Mouse (Mus musculus) lung, embryonic 15.5 days (tissue): Measurements from ENCODE around the gene Gnpnat1. TPM values are rescaled to one million over a fixed set of nuclear protein-coding genes. Genes with fewer than 3 reads are reported as not detected.
A peak's percentile ranks its signal among the peaks of the same experiment; 100 is the strongest.

Source experiments
- ATAC-seq: fragments of 200-750 bp; cut with Nextera tagmentation; 2 replicates; pipeline ENCODE4 v1.8.0; 2017; ENCODE audit warnings: moderate number of reproducible peaks, borderline replicate concordance; ENCODE audit not compliant: low FRiP score, low TSS enrichment; ENCODE audit errors: extremely low read depth
- H3K27ac ChIP-seq: fragments of 300-500 bp; sonication (generic); 2 replicates; pipeline ENCODE4 v1.5.1; 2015; ENCODE audit warnings: moderate library complexity, mild to moderate bottlenecking, inconsistent platforms
- H3K27me3 ChIP-seq: fragments of 300-500 bp; sonication (generic); 2 replicates; pipeline ENCODE4 v1.6.1; 2015; ENCODE audit warnings: inconsistent platforms
- H3K36me3 ChIP-seq: fragments of 300-500 bp; sonication (generic); 2 replicates; pipeline ENCODE4 v1.6.1; 2015; ENCODE audit warnings: inconsistent platforms
- H3K4me1 ChIP-seq: fragments of 300-500 bp; sonication (generic); 2 replicates; pipeline ENCODE4 v1.6.1; 2015; ENCODE audit warnings: inconsistent platforms
- H3K4me2 ChIP-seq: fragments of 300-500 bp; sonication (generic); 2 replicates; pipeline ENCODE4 v1.6.1; 2015; ENCODE audit warnings: inconsistent platforms, mild to moderate bottlenecking, moderate library complexity
- H3K4me3 ChIP-seq: fragments of 300-500 bp; sonication (generic); 2 replicates; pipeline ENCODE4 v1.5.1; 2015; ENCODE audit warnings: mild to moderate bottlenecking, inconsistent platforms
- H3K9ac ChIP-seq: fragments of 300-500 bp; sonication (generic); 2 replicates; pipeline ENCODE4 v1.6.1; 2015; ENCODE audit warnings: inconsistent platforms
- H3K9me3 ChIP-seq: fragments of 300-500 bp; sonication (generic); 2 replicates; pipeline ENCODE4 v1.6.1; 2016; ENCODE audit warnings: inconsistent platforms
- WGBS: fragments of 180-500 bp; shearing (Covaris S2); methylation state at CpG from one replicate; pipeline ENCODE4 v1.1.7; 2015; 5-methylcytosine and 5-hydroxymethylcytosine counted together
- polyA plus RNA-seq: library from polyadenylated mRNA; unstranded; fragments of >200 nt; fragmentation: Nextera tagmentation; extraction: Ambion mirVana; gene quantifications from 2 replicates; pipeline ENCODE4 v1.2.1, GENCODE M21; 2015

Gene Gnpnat1
- polyA plus RNA-seq, 1 experiment from 2014 or later = 50.5 TPM

DNA sequence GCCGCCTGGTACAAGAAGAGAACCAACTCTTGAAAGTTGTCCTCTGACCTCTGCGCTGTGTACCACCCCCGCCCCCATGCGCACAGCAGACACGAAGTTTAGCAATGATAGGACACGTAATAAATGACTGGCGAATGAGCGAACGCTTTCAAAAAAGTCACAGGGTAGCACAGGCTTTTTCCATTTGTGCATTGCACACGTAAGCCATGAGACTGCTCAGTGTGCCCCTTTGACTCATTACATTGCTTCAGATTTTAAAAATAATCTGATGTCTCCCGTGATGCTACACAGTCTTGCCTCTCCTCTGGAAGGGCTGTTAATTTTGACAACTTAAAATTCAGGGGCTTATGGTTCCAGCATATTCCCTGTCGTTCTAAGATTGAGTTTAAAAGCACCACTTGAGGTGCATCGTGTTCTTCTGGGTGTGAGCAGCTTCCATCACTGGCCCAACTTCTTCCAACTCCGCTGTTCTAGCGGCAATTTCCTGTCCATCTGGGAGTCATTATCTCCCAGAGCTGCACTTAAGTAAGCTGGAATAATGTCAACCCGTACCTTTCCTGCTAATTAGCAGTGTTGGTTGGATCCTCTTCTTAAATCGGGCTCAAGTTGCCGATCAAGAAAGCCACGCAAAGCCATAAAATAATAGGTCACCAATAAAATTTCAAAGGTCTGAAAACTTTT is 33.7 kb upstream of the Gnpnat1 start:
- H3K27ac ChIP-seq = no peak overlapping the region
- no peak overlapping the region for H3K4me2 ChIP-seq
- no peaks in the 10 kb centered on the region for H3K27me3 ChIP-seq
- no peaks in the 10 kb centered on the region for H3K9me3 ChIP-seq
- 62% methylated on average over 19 of the region's 19 CpGs for WGBS
- no peak overlapping the region for H3K9ac ChIP-seq
- no peaks in the 10 kb centered on the region for H3K36me3 ChIP-seq
- H3K4me1 ChIP-seq = peaks cover 10% of the 10 kb centered on the region; the same call in 1 of the 2 replicates
- no peak overlapping the region for H3K4me3 ChIP-seq
- ATAC-seq = no peak

DNA sequence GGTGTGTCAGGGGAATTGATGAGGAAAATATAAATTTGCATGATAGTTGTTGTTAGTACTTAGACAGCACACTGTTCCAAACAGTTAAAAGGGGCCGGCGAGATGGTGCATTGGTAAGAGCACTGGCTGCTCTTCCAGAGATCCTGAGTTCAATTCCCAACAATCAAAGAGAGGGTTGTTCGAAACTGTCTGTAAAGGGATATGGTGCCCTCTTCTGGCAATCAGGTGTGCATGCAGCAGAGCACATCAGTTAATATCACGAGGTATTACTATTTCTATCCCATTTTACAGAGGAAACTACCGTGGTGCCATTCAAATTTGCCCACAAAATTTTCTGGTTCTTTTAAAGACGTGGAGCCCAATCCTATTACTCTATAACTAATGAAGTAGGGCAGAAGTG is 29.5 kb upstream of the Gnpnat1 start:
- Histone ChIP-seq H3K27me3 (no peaks in the 10 kb centered on the region), H3K36me3 (no peaks in the 10 kb centered on the region), H3K4me2 (no peak overlapping the region), H3K4me3 (no peak overlapping the region), H3K27ac (no peak overlapping the region), H3K9ac (no peak overlapping the region), H3K4me1 (no peaks in the 10 kb centered on the region), H3K9me3 (0 out of 2 replicates have a peak, but pooled peaks cover 4% of the 10 kb centered on the region)
- 67% methylated on average over 6 of the region's 6 CpGs for WGBS
- ATAC-seq = no peak

DNA sequence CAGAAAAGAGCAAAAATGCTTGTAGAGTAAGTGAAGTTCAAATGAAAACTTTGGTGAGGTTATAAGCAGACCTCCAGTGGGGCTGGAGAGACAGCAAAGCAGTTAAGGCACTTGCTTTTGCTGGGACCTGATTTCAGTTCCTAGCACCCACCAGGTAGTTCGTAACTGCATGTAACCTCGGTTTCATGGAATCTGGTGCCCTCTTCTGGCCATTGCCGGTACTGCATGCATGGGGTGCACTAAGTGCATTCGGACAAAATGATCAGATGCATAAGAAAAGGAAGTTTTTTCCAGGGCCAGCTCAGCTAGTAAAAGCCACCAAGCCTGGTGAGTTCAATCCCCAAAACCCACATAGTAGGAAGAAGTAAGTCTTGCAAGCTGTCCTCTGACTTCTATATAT is 27.3 kb upstream of the Gnpnat1 start:
- H3K27me3 ChIP-seq = no peaks in the 10 kb centered on the region
- 67% methylated on average over 4 of the region's 4 CpGs for WGBS
- ATAC-seq = no peak
- H3K36me3 ChIP-seq = no peaks in the 10 kb centered on the region
- H3K9me3 ChIP-seq = 0 out of 2 replicates have a peak, but pooled peaks cover 4% of the 10 kb centered on the region
- H3K4me1 ChIP-seq = no peaks in the 10 kb centered on the region
- H3K27ac ChIP-seq = no peak overlapping the region
- H3K9ac ChIP-seq = no peak overlapping the region
- H3K4me2 ChIP-seq = no peak overlapping the region
- no peak overlapping the region for H3K4me3 ChIP-seq

DNA sequence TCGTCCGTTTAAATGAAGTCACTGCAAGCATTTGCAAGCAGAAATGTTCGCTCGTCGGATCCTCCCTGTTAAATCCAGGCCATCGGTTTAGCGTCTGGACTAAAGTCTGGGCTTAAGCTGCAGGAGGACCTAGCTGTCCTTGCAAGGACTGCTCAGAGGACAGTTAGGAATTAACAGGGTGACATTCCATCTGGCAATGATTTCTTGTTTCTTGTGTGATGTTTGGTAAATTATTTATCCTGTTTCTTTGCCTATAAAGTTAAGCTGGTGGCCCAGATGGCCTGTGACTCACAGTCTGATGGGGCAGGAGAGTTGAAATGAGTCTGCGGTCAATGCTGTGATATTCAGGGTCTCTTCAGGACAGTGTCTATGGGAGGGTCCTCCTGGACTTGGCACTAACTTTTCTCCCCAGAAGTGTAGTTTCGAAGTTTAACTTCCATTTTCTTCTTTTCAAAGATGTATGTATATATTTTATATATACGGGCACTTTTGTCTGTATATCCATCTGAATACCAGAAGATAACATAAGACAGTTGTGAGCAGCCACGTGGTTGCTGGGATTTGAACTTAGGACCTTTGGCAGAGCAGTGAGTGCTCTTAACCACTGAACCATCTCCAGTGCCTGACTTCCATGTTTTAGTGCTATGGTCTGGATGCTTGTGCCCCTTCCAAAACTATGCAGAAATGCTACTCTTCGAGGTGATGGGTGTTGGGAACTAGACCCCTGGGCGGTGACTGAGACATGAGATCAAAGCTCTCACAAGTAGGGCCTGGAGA is 25.5 kb upstream of the Gnpnat1 start:
- 86% methylated on average over 13 of the region's 13 CpGs for WGBS
- Histone ChIP-seq H3K4me2 (no peak overlapping the region), H3K27me3 (no peaks in the 10 kb centered on the region), H3K36me3 (no peaks in the 10 kb centered on the region), H3K4me1 (no peaks in the 10 kb centered on the region), H3K9ac (no peak overlapping the region), H3K9me3 (0 out of 2 replicates have a peak, but pooled peaks cover 4% of the 10 kb centered on the region), H3K27ac (no peak overlapping the region), H3K4me3 (no peak overlapping the region)
- ATAC-seq = no peak

DNA sequence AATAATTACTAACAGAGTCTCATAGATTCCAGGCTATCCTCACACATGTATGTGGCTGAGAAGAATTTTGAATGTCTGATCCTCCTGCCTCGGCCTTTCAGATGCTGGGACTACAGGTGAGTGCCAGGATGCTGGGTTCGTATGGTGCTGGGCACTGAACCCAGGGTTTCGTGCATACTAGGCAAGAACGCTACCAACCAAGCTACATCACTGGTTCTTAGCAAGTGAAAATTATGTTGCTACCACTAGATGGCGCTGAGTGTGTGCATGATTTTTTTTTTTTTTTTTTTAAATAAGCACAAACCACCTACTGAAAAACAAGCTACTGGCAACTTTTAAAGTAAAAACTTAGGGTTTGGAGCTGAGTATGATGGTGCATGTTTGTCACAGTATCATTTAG is 18.5 kb upstream of the Gnpnat1 start:
- Histone ChIP-seq H3K36me3 (no peaks in the 10 kb centered on the region), H3K4me2 (no peak overlapping the region), H3K9ac (no peak overlapping the region), H3K4me1 (no peaks in the 10 kb centered on the region), H3K4me3 (no peak overlapping the region), H3K27me3 (no peaks in the 10 kb centered on the region), H3K9me3 (no peaks in the 10 kb centered on the region), H3K27ac (no peak overlapping the region)
- ATAC-seq = peak; percentile 65; the same call in 1 of the 2 replicates
- WGBS = 6% methylated on average over 5 of the region's 5 CpGs

DNA sequence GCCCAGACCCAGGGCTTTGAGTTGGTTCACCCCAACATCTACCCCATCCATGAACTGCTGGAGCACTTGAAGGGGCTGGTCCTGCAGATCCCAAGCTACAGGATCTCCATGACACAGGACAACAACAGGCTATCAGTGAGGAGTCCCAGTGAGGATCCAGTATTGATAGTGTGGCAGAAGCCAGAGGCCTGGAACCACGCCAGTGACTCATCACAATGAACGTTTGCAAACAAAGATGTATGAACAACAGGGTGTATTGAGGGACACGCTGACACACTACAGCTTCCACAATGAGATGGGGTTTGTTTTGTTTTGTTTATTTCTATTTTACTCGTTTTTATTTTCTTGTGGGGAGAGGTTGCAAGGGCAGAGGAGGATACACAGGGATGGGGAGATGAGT is 17.7 kb upstream of the Gnpnat1 start:
- no peaks in the 10 kb centered on the region for H3K4me1 ChIP-seq
- no peaks in the 10 kb centered on the region for H3K27me3 ChIP-seq
- 58% methylated on average over 4 of the region's 4 CpGs for WGBS
- no peaks in the 10 kb centered on the region for H3K36me3 ChIP-seq
- H3K9me3 ChIP-seq = no peaks in the 10 kb centered on the region
- ATAC-seq = no peak
- H3K4me2 ChIP-seq = no peak overlapping the region
- no peak overlapping the region for H3K9ac ChIP-seq
- no peak overlapping the region for H3K27ac ChIP-seq
- no peak overlapping the region for H3K4me3 ChIP-seq

DNA sequence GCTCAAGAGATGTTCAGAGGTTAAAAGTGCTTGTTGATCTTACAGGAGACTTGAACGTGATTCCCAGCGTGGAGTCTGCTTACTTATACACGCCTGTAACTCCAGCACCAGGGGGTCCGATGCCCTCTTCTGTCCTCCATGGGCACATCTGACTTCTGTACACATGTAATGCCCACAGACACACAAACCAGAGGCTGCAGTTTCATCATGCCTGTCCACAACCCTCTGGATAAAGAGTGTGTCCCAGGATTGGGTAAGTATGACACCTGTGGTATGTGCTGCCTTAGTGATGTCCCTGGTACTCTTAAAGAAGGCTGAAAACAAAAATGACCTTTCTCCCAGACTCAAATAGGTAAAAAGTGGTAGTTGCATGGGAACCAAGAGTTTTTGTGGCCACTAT is 14.6 kb upstream of the Gnpnat1 start:
- Histone ChIP-seq H3K9ac (no peak overlapping the region), H3K4me3 (no peak overlapping the region), H3K9me3 (no peaks in the 10 kb centered on the region), H3K4me1 (no peaks in the 10 kb centered on the region), H3K27me3 (no peaks in the 10 kb centered on the region), H3K27ac (no peak overlapping the region), H3K36me3 (no peaks in the 10 kb centered on the region), H3K4me2 (no peak overlapping the region)
- no peak for ATAC-seq
- WGBS = 63% methylated on average over 4 of the region's 4 CpGs

DNA sequence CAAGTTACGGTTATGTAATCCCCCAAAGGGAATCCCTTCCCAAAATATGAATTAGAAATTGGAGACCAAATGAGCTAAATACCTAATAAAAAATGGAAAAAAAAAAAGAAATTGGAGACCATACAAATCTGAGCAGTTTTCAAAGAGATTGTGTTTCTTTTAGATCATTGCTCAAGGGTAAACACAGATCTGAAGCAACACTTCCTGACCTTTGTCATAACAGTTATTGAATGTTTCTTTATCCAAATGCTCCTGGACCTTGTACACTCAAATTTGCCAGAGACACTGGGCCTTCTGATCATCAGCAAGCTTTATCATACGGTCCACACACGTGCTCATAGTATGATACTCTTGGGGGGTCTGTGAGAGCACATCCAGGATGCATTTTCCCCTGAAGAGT is 13.8 kb upstream of the Gnpnat1 start:
- no peaks in the 10 kb centered on the region for H3K27me3 ChIP-seq
- 56% methylated on average over 3 of the region's 3 CpGs for WGBS

DNA sequence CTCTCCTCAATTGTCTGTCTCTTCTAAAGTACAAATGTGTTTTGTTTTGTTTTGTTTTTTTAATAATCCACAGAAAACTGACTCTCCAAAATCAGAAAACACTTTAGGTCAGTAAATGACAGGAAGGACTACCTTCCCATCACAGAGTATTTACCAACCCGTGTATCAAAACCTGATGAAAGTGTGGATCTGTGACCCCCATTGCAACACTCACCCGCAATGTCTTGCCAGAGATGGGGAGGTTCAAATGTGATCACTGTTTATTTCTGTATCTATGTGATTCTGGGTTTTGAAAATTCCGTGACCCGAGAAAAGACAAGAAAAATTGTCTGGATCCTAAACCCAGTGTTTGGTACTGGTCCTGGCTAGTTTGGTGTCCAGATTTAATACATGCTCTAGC is 11.6 kb upstream of the Gnpnat1 start:
- H3K4me3 ChIP-seq = no peak overlapping the region
- H3K4me2 ChIP-seq = no peak overlapping the region
- H3K9me3 ChIP-seq = no peaks in the 10 kb centered on the region
- H3K9ac ChIP-seq = no peak overlapping the region
- no peaks in the 10 kb centered on the region for H3K27me3 ChIP-seq
- no peaks in the 10 kb centered on the region for H3K36me3 ChIP-seq
- no peak overlapping the region for H3K27ac ChIP-seq
- ATAC-seq = no peak
- no peaks in the 10 kb centered on the region for H3K4me1 ChIP-seq
- WGBS = 84% methylated on average over 4 of the region's 4 CpGs

More for the DNA sequence above, 13.8 kb upstream of the Gnpnat1 start:
- H3K4me3 ChIP-seq = no peak overlapping the region
- ATAC-seq = no peak
- no peak overlapping the region for H3K9ac ChIP-seq
- H3K36me3 ChIP-seq = no peaks in the 10 kb centered on the region
- no peak overlapping the region for H3K4me2 ChIP-seq
- H3K27ac ChIP-seq = no peak overlapping the region
- no peaks in the 10 kb centered on the region for H3K9me3 ChIP-seq
- H3K4me1 ChIP-seq = no peaks in the 10 kb centered on the region

DNA sequence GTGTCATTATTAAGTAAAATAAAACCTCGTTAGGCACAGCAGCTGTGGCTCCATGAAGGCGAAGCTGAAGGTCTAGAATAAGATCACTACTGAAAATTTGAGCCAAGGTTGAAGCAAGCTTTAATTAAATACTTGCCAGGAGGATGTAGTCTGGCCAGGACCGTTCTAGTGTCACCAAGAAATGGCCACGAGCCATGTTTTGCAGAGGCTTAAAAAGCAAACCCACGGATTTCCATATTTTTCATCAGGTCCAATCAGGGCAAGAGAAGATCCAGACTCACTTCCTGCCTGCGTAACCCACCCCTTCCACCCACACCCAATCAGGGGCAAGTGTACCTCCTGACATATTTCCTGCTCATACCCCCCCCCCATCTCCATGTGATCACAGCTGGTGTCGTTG is 1.1 kb downstream of the Gnpnat1 start:
- no peak overlapping the region for H3K4me3 ChIP-seq
- H3K9me3 ChIP-seq = no peaks in the 10 kb centered on the region
- no peaks in the 10 kb centered on the region for H3K4me1 ChIP-seq
- no peak overlapping the region for H3K27ac ChIP-seq
- 77% methylated on average over 7 of the region's 7 CpGs for WGBS
- no peaks in the 10 kb centered on the region for H3K36me3 ChIP-seq
- H3K9ac ChIP-seq = no peak overlapping the region
- no peak for ATAC-seq
- H3K27me3 ChIP-seq = no peaks in the 10 kb centered on the region
- no peak overlapping the region for H3K4me2 ChIP-seq

DNA sequence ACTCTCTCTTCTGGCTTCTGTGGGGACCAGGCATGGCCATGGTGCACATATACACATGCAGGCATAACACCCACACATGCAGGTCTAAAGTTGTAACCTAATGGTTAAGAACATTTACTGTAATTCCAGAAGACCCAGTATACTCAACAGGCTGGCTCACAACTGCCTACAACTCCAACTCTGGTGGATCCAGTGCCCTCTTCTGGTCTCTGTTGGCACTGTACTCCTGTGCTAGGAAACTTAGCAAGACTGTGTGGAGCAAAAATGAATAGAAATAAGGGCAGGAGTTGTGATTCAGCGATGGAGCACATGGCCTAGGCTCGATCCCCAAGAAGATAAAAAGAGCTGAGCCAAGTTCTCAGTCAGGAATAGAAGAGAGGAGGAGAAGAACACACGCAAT is 4.9 kb downstream of the Gnpnat1 start:
- WGBS = 76% methylated on average over 3 of the region's 3 CpGs
- no peak for ATAC-seq

DNA sequence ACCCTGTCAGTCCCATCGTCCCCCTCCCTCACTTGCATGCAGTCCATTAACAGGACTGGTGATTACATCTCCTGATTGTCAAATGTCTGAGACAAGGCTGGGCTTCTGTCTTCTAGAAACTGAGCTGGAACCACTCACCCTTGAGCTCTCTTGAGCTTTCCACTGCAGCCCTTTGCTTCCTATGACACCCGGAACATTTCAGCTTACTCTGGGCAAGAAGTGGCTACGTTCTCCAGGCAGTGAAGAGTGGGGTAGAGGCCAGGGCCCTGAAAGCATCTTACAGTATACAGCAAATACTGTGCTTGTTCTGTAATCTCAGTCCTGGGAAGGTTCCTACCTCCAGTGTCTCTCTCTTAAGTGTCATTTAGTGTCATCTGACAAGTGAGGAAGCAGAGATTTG is 15.5 kb downstream of the Gnpnat1 start:
- peak; percentile 12 for ATAC-seq
- H3K27ac ChIP-seq = peak overlapping the region; percentile 92
- 10% methylated on average over 3 of the region's 3 CpGs for WGBS
- H3K27me3 ChIP-seq = no peaks in the 10 kb centered on the region
- peak overlapping the region; percentile 74 for H3K4me2 ChIP-seq
- H3K4me1 ChIP-seq = peaks cover 13% of the 10 kb centered on the region
- no peaks in the 10 kb centered on the region for H3K9me3 ChIP-seq
- H3K9ac ChIP-seq = peak overlapping the region; percentile 85
- no peaks in the 10 kb centered on the region for H3K36me3 ChIP-seq
- H3K4me3 ChIP-seq = peak overlapping the region; percentile 95

More for the DNA sequence above, 4.9 kb downstream of the Gnpnat1 start:
- Histone ChIP-seq H3K4me2 (no peak overlapping the region), H3K4me3 (no peak overlapping the region), H3K36me3 (no peaks in the 10 kb centered on the region), H3K9me3 (no peaks in the 10 kb centered on the region), H3K27ac (no peak overlapping the region), H3K4me1 (no peaks in the 10 kb centered on the region), H3K9ac (no peak overlapping the region), H3K27me3 (no peaks in the 10 kb centered on the region)
